Mouse (Mus musculus) forebrain, embryonic 14.5 days (tissue): ENCODE results near the gene Rps6kb2. TPM values are rescaled to one million over a fixed set of nuclear protein-coding genes. Genes with fewer than 3 reads are reported as not detected.

ENCODE experiments used
- ATAC-seq: fragments of 200-750 bp; cut with Nextera tagmentation; 2 replicates; pipeline ENCODE4 v1.8.0; 2017; ENCODE audit warnings: mild to moderate bottlenecking, moderate library complexity
- DNase-seq: peaks from one replicate; pipeline ENCODE4 v3.0.0-alpha.2; 2015; ENCODE audit warnings: low spot score
- H3K27ac ChIP-seq: fragments of 300-500 bp; sonication (generic); 2 replicates; pipeline ENCODE4 v1.5.1; 2014; ENCODE audit warnings: low read depth, mild to moderate bottlenecking, control low read depth, low read length, moderate library complexity
- H3K27me3 ChIP-seq: fragments of 300-500 bp; sonication (generic); replicated peaks from 2 replicates; pipeline ENCODE4 v1.6.1; 2014; ENCODE audit warnings: low read length, control low read depth, mixed read lengths; ENCODE audit not compliant: control insufficient read depth, insufficient read depth
- H3K36me3 ChIP-seq: fragments of 300-500 bp; sonication (generic); 2 replicates; pipeline ENCODE4 v1.6.1; 2014; ENCODE audit warnings: low read length, control low read depth; ENCODE audit not compliant: control insufficient read depth, insufficient read depth
- H3K4me1 ChIP-seq: fragments of 300-500 bp; sonication (generic); 2 replicates; pipeline ENCODE4 v1.6.1; 2014; ENCODE audit warnings: antibody characterized with exemption, low read length, control low read depth; ENCODE audit not compliant: control insufficient read depth, insufficient read depth
- H3K4me2 ChIP-seq: fragments of 300-500 bp; sonication (generic); 2 replicates; pipeline ENCODE4 v1.6.1; 2014; ENCODE audit warnings: mild to moderate bottlenecking, control low read depth, low read length
- H3K4me3 ChIP-seq: fragments of 300-500 bp; sonication (generic); 2 replicates; pipeline ENCODE4 v1.5.1; 2014; ENCODE audit warnings: low read depth, low read length, control low read depth
- H3K9ac ChIP-seq: fragments of 300-500 bp; sonication (generic); 2 replicates; pipeline ENCODE4 v1.6.1; 2014; ENCODE audit warnings: mild to moderate bottlenecking, low read length, control low read depth, moderate library complexity
- H3K9me3 ChIP-seq: fragments of 300-500 bp; sonication (generic); replicated peaks from 2 replicates; pipeline ENCODE4 v1.6.1; 2016; ENCODE audit warnings: low read length, control low read depth, mixed read lengths; ENCODE audit not compliant: control insufficient read depth
- WGBS: fragments of 180-500 bp; shearing (Covaris S2); extraction: QIAGEN DNeasy Blood & Tissue Kit; methylation state at CpG from one replicate; pipeline ENCODE4 v1.1.7; 2014; 5-methylcytosine and 5-hydroxymethylcytosine counted together
- polyA plus RNA-seq: library from polyadenylated mRNA; unstranded; fragments of >200 nt; fragmentation: Nextera tagmentation; extraction: Ambion mirVana; gene quantifications from 2 replicates; pipeline ENCODE4 v1.2.1, GENCODE M21; 2014

Gene Rps6kb2
- polyA plus RNA-seq, 1 experiment from 2014 or later = 32.3 TPM

- no peaks in the 10 kb centered on the region for H3K9me3 ChIP-seq
- DNase-seq (no peak), ATAC-seq (no peak)
- no peak overlapping the region for H3K4me3 ChIP-seq
- H3K4me1 ChIP-seq = peaks cover 9% of the 10 kb centered on the region
- no peak overlapping the region for H3K4me2 ChIP-seq
- H3K9ac ChIP-seq = no peak overlapping the region
- WGBS = 93% methylated on average over 8 of the region's 8 CpGs
- H3K27me3 ChIP-seq = no peaks in the 10 kb centered on the region
- H3K27ac ChIP-seq = no peak overlapping the region
- peaks cover 55% of the 10 kb centered on the region for H3K36me3 ChIP-seq
Measured at GRCm38 (mm10) chr19:4152445-4153231, 10.5 kb downstream of the Rps6kb2 start.

- Histone ChIP-seq H3K4me1 (peaks cover 10% of the 10 kb centered on the region), H3K9ac (no peak overlapping the region), H3K27me3 (no peaks in the 10 kb centered on the region), H3K27ac (no peak overlapping the region), H3K36me3 (peaks cover 48% of the 10 kb centered on the region), H3K4me2 (no peak overlapping the region), H3K4me3 (no peak overlapping the region), H3K9me3 (no peaks in the 10 kb centered on the region)
- WGBS = 91% methylated on average over 5 of the region's 5 CpGs
- DNase-seq (no peak), ATAC-seq (no peak)
Measured at GRCm38 (mm10) chr19:4151898-4152297, 11.3 kb downstream of the Rps6kb2 start.

GRCm38 (mm10) chr19:4151488-4151860 is 11.7 kb downstream of the Rps6kb2 start:
- no peak for ATAC-seq
- Histone ChIP-seq H3K27me3 (no peaks in the 10 kb centered on the region), H3K27ac (no peak overlapping the region), H3K9me3 (no peaks in the 10 kb centered on the region), H3K36me3 (peaks cover 43% of the 10 kb centered on the region), H3K9ac (no peak overlapping the region), H3K4me3 (no peak overlapping the region), H3K4me1 (peaks cover 10% of the 10 kb centered on the region), H3K4me2 (no peak overlapping the region)
- 83% methylated on average over 5 of the region's 5 CpGs for WGBS
- no peak for DNase-seq

- H3K36me3 ChIP-seq = peaks cover 37% of the 10 kb centered on the region
- no peak overlapping the region for H3K27ac ChIP-seq
- no peak overlapping the region for H3K4me3 ChIP-seq
- H3K4me1 ChIP-seq = peaks cover 10% of the 10 kb centered on the region
- H3K27me3 ChIP-seq = no peaks in the 10 kb centered on the region
- DNase-seq = no peak
- no peaks in the 10 kb centered on the region for H3K9me3 ChIP-seq
- H3K4me2 ChIP-seq = no peak overlapping the region
- ATAC-seq = no peak
- no peak overlapping the region for H3K9ac ChIP-seq
- 89% methylated on average over 22 of the region's 22 CpGs for WGBS
Measured at GRCm38 (mm10) chr19:4150567-4151487, 12.3 kb downstream of the Rps6kb2 start.

- 95% methylated on average over 17 of the region's 17 CpGs for WGBS
- Histone ChIP-seq H3K9ac (no peak overlapping the region), H3K4me1 (peaks cover 10% of the 10 kb centered on the region), H3K4me2 (no peak overlapping the region), H3K4me3 (no peak overlapping the region), H3K9me3 (no peaks in the 10 kb centered on the region), H3K27me3 (no peaks in the 10 kb centered on the region), H3K36me3 (peaks cover 32% of the 10 kb centered on the region), H3K27ac (no peak overlapping the region)
- no peak for DNase-seq
- no peak for ATAC-seq
Measured at GRCm38 (mm10) chr19:4149764-4150461, 13.2 kb downstream of the Rps6kb2 start.

- Histone ChIP-seq H3K9ac (peak overlapping the region; percentile 74), H3K4me1 (peaks cover 10% of the 10 kb centered on the region), H3K4me2 (peak overlapping the region; percentile 79), H3K36me3 (peaks cover 32% of the 10 kb centered on the region), H3K9me3 (no peaks in the 10 kb centered on the region), H3K27me3 (no peaks in the 10 kb centered on the region), H3K27ac (no peak overlapping the region), H3K4me3 (peak overlapping the region; percentile 57)
- DNase-seq (no peak), ATAC-seq (no peak)
- 93% methylated on average over 11 of the region's 11 CpGs for WGBS
Measured at GRCm38 (mm10) chr19:4149283-4149682, 13.9 kb downstream of the Rps6kb2 start.

GRCm38 (mm10) chr19:4148819-4149218 is 14.3 kb downstream of the Rps6kb2 start:
- peaks cover 10% of the 10 kb centered on the region for H3K4me1 ChIP-seq
- no peak overlapping the region; the same call in 1 of the 2 replicates for H3K27ac ChIP-seq
- H3K27me3 ChIP-seq = no peaks in the 10 kb centered on the region
- peak overlapping the region; percentile 74 for H3K9ac ChIP-seq
- peak overlapping the region; percentile 79 for H3K4me2 ChIP-seq
- 3% methylated on average over 7 of the region's 8 CpGs for WGBS
- ATAC-seq (peak; percentile 37; the same call in 1 of the 2 replicates), DNase-seq (no peak)
- H3K9me3 ChIP-seq = no peaks in the 10 kb centered on the region
- peaks cover 32% of the 10 kb centered on the region for H3K36me3 ChIP-seq
- H3K4me3 ChIP-seq = peak overlapping the region; percentile 57

GRCm38 (mm10) chr19:4148491-4148806 is 14.7 kb downstream of the Rps6kb2 start, which contains the start of gene Coro1b:
Coro1b (plus strand) TSS chr19:4148619.
- Histone ChIP-seq H3K36me3 (peaks cover 29% of the 10 kb centered on the region), H3K9ac (peak within 1 kb of the TSS; percentile 74), H3K4me2 (peak within 1 kb of the TSS; percentile 79), H3K27me3 (no peaks in the 10 kb centered on the region), H3K27ac (no peak within 1 kb of the TSS; the same call in 1 of the 2 replicates), H3K4me3 (peak within 1 kb of the TSS; percentile 57), H3K9me3 (no peaks in the 10 kb centered on the region), H3K4me1 (peaks cover 10% of the 10 kb centered on the region)
- DNase-seq = peak; percentile 93
- 2% methylated on average over 32 of the region's 33 CpGs for WGBS
- peak; percentile 97 for ATAC-seq
